Mouse (Mus musculus) megakaryocyte-erythroid progenitor cell, adult 5 weeks (primary cell): ENCODE data around the gene Trp73. TPM values are rescaled to one million over a fixed set of nuclear protein-coding genes. Genes with fewer than 3 reads are reported as not detected.

Source experiments
- polyA plus RNA-seq: library from polyadenylated mRNA; stranded (reverse); fragments of >175 nt; gene quantifications from 2 replicates; pipeline ENCODE4 v1.2.3, GENCODE M21; 2012

Gene Trp73
- not detected in 2 replicates for polyA plus RNA-seq

GRCm38 (mm10) chr4:154140182-154140212 is at the start of gene Trp73:
Gene Trp73, minus strand, starts transcription at chr4:154140208.

GRCm38 (mm10) chr4:154170506-154171150 is 30.6 kb upstream of the Trp73 start, which contains the start of gene Megf6:
Gene Megf6, plus strand, starts transcription at chr4:154170730.

GRCm38 (mm10) chr4:154160538-154161390 is 20.8 kb upstream of the Trp73 start, which contains the start of gene Tprgl:
Gene Tprgl, minus strand, starts transcription at chr4:154160666.

GRCm38 (mm10) chr4:154142211-154143040 is 2.4 kb upstream of the Trp73 start, which contains the start of gene Wrap73:
Gene Wrap73, plus strand, starts transcription at chr4:154142372.

GRCm38 (mm10) chr4:154042577-154042976 is 97.4 kb downstream of the Trp73 start, which contains the start of gene Ccdc27:
Gene Ccdc27, minus strand, starts transcription at chr4:154042677.

GRCm38 (mm10) chr4:154025641-154026440 is 114.2 kb downstream of the Trp73 start, which contains the start of gene Smim1:
Gene Smim1, minus strand, starts transcription at chr4:154026230.

GRCm38 (mm10) chr4:154011646-154012089 is 128.3 kb downstream of the Trp73 start, which contains the start of gene Lrrc47:
Gene Lrrc47, plus strand, starts transcription at chr4:154011731.

Other genes starting within 250 kb of the Trp73 start
- 95.0 and 99.9 TPM in 2 replicates for gene A430005L14Rik, start 183.0 kb downstream of the Trp73 start, polyA plus RNA-seq
- 10.1 and 13.8 TPM in 2 replicates for gene Dffb, start 165.1 kb downstream of the Trp73 start, polyA plus RNA-seq
- 6.6 and 7.6 TPM in 2 replicates for gene Cep104, start 165.0 kb downstream of the Trp73 start, polyA plus RNA-seq
- gene Lrrc47, start 128.5 kb downstream of the Trp73 start, polyA plus RNA-seq, result 171 and 221 TPM in 2 replicates
- 11.9 and 13.7 TPM in 2 replicates for gene Smim1, start 114.0 kb downstream of the Trp73 start, polyA plus RNA-seq
- not detected in 2 replicates for gene Ccdc27, start 97.5 kb downstream of the Trp73 start, polyA plus RNA-seq
- 10.4 and 10.8 TPM in 2 replicates for gene Wrap73, start 2.2 kb upstream of the Trp73 start, polyA plus RNA-seq
- 99.4 and 111 TPM in 2 replicates for gene Tprgl, start 20.5 kb upstream of the Trp73 start, polyA plus RNA-seq
- 0.11 and 0.30 TPM in 2 replicates for gene Megf6, start 30.5 kb upstream of the Trp73 start, polyA plus RNA-seq
- gene Arhgef16, start 161.5 kb upstream of the Trp73 start, polyA plus RNA-seq, result 0.16 and 0.31 TPM in 2 replicates
- not detected in 2 replicates for gene B230104I21Rik, start 195.9 kb upstream of the Trp73 start, polyA plus RNA-seq